Mouse (Mus musculus) macrophage (primary cell): Measurements from ENCODE around the gene 1700001O22Rik. TPM values are rescaled to one million over a fixed set of nuclear protein-coding genes. Genes with fewer than 3 reads are reported as not detected.
A peak's percentile ranks its signal among the peaks of the same experiment; 100 is the strongest.

Source experiments
- H3K27ac ChIP-seq: fragments of 350-480 bp; formaldehyde crosslinking; 2 replicates; pipeline ENCODE4 v1.9.0; 2021
- H3K36me3 ChIP-seq: fragments of 350-480 bp; formaldehyde crosslinking; 2 replicates; pipeline ENCODE4 v1.9.0; 2021; ENCODE audit errors: inconsistent target
- H3K4me3 ChIP-seq: fragments of 350-480 bp; formaldehyde crosslinking; 2 replicates; pipeline ENCODE4 v1.9.0; 2021; ENCODE audit errors: inconsistent target
- H3K79me2 ChIP-seq: fragments of 350-480 bp; formaldehyde crosslinking; 2 replicates; pipeline ENCODE4 v1.9.0; 2021; ENCODE audit errors: inconsistent target
- WGBS: methylation state at CpG from one replicate; pipeline ENCODE4 v1.1.7; 2026; ENCODE audit warnings: inconsistent platforms; ENCODE audit not compliant: missing documents; 5-methylcytosine and 5-hydroxymethylcytosine counted together
- polyA plus RNA-seq: library from polyadenylated mRNA; stranded (reverse); fragments of 250-400 nt; gene quantifications from 3 replicates; pipeline ENCODE4 v1.2.4, GENCODE M21; 2018; ENCODE audit warnings: inconsistent platforms

1700001O22Rik gene
- polyA plus RNA-seq, 1 experiment from 2014 or later: not detected

- Histone ChIP-seq H3K79me2 (no peaks in the 10 kb centered on the region), H3K36me3 (no peaks in the 10 kb centered on the region), H3K4me3 (no peak overlapping the region), H3K27ac (no peak overlapping the region)
- WGBS: 87% methylated on average over 4 of the region's 4 CpGs
Observed at GRCm38 (mm10) chr2:30778235-30778634, 25.2 kb downstream of the 1700001O22Rik start.

- H3K4me3 ChIP-seq: no peak overlapping the region
- no peaks in the 10 kb centered on the region for H3K36me3 ChIP-seq
- H3K79me2 ChIP-seq: no peaks in the 10 kb centered on the region
- 93% methylated on average over 3 of the region's 3 CpGs for WGBS
- H3K27ac ChIP-seq: no peak overlapping the region
Observed at GRCm38 (mm10) chr2:30777266-30777665, 26.2 kb downstream of the 1700001O22Rik start.

DNA sequence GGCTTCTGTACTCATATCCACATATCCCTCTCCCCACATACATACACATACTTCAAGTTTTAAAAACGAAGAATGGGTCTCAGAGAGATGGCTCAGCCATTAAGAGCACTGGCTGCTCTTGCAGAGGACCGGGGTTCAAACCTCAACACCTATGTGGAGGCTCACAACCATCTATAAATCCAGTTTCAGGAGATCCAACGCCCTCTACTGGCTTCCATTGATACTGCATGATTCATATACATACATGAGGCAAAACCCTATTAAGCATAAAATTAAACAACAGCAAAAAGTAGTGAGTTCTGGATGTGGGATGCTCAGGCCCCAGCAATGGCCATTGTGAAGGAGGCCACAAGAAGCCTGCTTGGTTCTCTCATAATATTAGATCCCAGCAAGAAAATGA, 27.5 kb downstream of the 1700001O22Rik start:
- WGBS: 58% methylated on average over 3 of the region's 3 CpGs

DNA sequence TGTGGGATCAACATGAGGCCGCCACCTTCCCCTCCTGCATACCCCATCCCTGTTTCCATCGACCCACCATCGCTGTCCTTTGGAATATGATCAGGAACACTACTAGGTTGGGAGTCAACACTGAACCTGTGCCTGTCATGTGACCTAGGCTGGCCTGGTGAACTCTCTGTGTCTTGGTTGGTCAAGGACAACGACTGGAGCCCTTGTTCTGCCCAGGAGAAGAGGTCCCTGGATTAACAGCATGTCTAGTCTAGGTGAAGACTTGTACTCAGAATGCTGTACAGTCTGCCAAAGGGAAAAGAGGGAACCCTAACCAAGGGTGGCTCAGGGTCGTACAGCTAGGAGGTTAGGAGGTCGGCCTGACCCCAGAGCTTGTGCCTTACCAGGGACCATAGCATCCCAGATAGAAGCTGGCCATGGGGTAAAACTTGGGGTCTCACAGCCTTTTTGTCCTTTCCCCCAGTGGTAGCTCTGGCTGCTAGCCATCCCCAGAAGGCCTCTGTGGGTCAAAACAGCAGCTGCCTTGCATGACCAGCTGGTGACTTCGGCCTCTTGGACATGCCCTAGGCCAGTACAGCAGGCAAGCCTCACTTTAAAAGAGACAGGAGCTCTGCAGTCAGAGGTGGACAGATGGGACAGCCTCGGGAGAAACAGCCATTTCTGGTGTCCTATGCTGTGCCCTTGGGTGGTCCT, 30.0 kb downstream of the 1700001O22Rik start:
- Histone ChIP-seq H3K4me3 (peak overlapping the region; percentile 36; the same call in 1 of the 2 replicates), H3K79me2 (no peaks in the 10 kb centered on the region), H3K27ac (peak overlapping the region; percentile 90), H3K36me3 (no peaks in the 10 kb centered on the region)
- 88% methylated on average over 8 of the region's 8 CpGs for WGBS

More for the DNA sequence above, 27.5 kb downstream of the 1700001O22Rik start:
- Histone ChIP-seq H3K79me2 (no peaks in the 10 kb centered on the region), H3K27ac (no peak overlapping the region), H3K4me3 (no peak overlapping the region), H3K36me3 (no peaks in the 10 kb centered on the region)

GRCm38 (mm10) chr2:30772581-30773312, 30.7 kb downstream of the 1700001O22Rik start:
- peak overlapping the region; percentile 90 for H3K27ac ChIP-seq
- peak overlapping the region; percentile 36; the same call in 1 of the 2 replicates for H3K4me3 ChIP-seq
- no peaks in the 10 kb centered on the region for H3K36me3 ChIP-seq
- H3K79me2 ChIP-seq: no peaks in the 10 kb centered on the region
- 26% methylated on average over 15 of the region's 15 CpGs for WGBS

DNA sequence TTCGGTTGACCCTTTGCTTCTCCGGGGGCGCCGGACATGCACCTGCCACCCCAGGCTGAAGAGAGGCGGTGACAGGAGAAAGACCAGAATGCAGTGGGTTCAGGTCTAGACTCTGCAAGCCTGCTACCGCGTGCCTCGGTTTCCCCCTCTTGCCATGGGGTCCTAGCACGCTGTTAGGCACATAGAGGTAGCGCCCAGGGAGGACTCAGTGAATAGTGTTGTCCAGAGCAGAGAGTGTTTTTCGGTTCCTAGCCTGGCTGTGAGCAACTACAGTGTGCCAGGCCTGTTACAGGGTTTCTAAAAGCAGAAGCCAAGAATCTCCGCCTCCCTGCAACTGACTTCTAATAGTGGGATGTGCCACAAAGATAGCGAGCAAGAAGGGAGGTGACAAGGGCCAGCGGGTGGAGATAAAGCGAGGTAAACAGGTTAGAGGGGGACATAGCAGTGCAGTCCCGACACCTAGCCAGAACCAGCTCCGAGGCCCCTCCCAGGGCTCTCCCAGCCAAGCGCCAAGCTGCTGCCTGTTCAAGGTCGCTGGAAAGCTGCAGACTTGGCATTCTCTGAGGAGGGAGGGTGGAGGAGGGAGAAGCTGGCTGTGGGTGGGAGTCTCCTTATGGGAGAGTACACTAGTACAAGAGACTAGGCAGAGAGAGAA, 31.5 kb downstream of the 1700001O22Rik start:
- H3K27ac ChIP-seq: peak overlapping the region; percentile 90
- peak overlapping the region; percentile 36 for H3K4me3 ChIP-seq

GRCm38 (mm10) chr2:30771368-30771805, 32.1 kb downstream of the 1700001O22Rik start:
- WGBS: 3% methylated on average over 51 of the region's 51 CpGs
- Histone ChIP-seq H3K27ac (peak overlapping the region; percentile 90), H3K79me2 (no peaks in the 10 kb centered on the region), H3K4me3 (peak overlapping the region; percentile 36; the same call in 1 of the 2 replicates), H3K36me3 (no peaks in the 10 kb centered on the region)

More for the DNA sequence above, 31.5 kb downstream of the 1700001O22Rik start:
- WGBS: 2% methylated on average over 19 of the region's 19 CpGs
- H3K79me2 ChIP-seq: no peaks in the 10 kb centered on the region
- H3K36me3 ChIP-seq: no peaks in the 10 kb centered on the region

- no peaks in the 10 kb centered on the region for H3K79me2 ChIP-seq
- no peak overlapping the region for H3K27ac ChIP-seq
- H3K36me3 ChIP-seq: no peaks in the 10 kb centered on the region
- WGBS: 26% methylated on average over 6 of the region's 6 CpGs
- H3K4me3 ChIP-seq: no peak overlapping the region
Observed at GRCm38 (mm10) chr2:30769187-30769586, 34.3 kb downstream of the 1700001O22Rik start.

DNA sequence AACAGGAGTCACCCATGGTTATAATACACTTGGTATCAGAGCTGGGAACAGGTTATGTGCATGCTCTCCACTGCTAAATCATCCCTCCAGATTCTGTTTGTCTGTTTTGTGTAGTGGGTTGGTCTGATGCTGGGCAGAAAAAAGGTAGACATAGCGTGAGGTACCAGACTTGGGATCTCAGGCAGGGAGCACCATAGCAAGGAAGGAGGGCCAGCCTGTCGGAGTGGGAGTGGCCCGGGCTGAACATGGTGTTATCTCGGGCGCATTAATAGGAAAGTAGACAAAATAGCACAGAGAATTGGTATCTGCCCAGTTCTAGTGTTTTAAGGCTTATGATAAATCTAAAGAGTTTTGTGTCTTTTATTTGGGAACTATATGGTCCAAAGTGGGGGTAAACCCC, 34.9 kb downstream of the 1700001O22Rik start:
- no peaks in the 10 kb centered on the region for H3K36me3 ChIP-seq
- no peak overlapping the region for H3K27ac ChIP-seq
- WGBS: 81% methylated on average over 5 of the region's 5 CpGs
- H3K79me2 ChIP-seq: no peaks in the 10 kb centered on the region
- no peak overlapping the region for H3K4me3 ChIP-seq

GRCm38 (mm10) chr2:30767626-30768240, 35.7 kb downstream of the 1700001O22Rik start:
- WGBS: 89% methylated on average over 7 of the region's 7 CpGs
- Histone ChIP-seq H3K4me3 (no peak overlapping the region), H3K27ac (no peak overlapping the region), H3K36me3 (no peaks in the 10 kb centered on the region), H3K79me2 (no peaks in the 10 kb centered on the region)

DNA sequence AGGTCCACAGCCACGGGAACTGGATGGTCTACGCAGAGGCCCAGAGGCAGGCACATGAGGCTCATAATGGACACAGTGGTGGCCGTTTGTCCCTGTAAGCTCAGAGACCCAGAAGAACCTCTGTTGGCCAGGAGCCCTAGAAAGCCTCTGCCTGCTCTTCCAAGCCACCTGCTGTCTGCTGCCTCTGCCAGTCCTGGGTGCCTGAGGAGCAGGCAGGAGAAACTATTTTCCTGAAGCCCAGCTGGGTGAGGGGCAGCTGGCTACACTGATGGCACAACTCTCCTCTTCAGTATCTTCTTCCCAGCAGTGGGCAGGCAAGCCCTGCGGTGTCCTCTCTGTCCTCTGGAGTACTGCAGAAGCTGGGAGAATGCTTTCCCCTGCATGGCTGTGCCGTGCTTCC, 37.0 kb downstream of the 1700001O22Rik start:
- no peak overlapping the region for H3K4me3 ChIP-seq
- WGBS: 84% methylated on average over 5 of the region's 5 CpGs
- no peaks in the 10 kb centered on the region for H3K36me3 ChIP-seq
- no peak overlapping the region for H3K27ac ChIP-seq
- H3K79me2 ChIP-seq: no peaks in the 10 kb centered on the region

DNA sequence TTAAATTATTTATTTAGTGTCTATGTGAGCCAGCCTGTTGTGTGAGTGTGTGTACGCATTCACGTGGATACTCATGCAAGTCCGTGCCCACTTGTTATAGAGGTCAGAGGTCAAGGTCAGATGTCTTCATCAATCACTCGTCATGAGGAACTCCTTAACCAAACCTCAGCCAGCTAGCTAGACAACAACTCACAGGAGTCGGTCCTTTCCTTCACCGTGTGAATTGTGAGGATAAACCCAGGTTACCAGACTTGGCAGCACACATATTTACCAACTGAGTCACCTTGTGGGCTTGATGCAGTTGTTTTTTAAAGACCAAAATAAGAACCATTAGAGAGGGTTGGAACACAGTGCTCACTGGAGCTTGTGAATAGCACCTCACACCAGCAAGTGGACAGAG, 42.8 kb downstream of the 1700001O22Rik start:
- H3K79me2 ChIP-seq: no peaks in the 10 kb centered on the region
- no peak overlapping the region for H3K4me3 ChIP-seq
- H3K27ac ChIP-seq: no peak overlapping the region
- H3K36me3 ChIP-seq: no peaks in the 10 kb centered on the region
- WGBS: 82% methylated on average over 6 of the region's 6 CpGs

DNA sequence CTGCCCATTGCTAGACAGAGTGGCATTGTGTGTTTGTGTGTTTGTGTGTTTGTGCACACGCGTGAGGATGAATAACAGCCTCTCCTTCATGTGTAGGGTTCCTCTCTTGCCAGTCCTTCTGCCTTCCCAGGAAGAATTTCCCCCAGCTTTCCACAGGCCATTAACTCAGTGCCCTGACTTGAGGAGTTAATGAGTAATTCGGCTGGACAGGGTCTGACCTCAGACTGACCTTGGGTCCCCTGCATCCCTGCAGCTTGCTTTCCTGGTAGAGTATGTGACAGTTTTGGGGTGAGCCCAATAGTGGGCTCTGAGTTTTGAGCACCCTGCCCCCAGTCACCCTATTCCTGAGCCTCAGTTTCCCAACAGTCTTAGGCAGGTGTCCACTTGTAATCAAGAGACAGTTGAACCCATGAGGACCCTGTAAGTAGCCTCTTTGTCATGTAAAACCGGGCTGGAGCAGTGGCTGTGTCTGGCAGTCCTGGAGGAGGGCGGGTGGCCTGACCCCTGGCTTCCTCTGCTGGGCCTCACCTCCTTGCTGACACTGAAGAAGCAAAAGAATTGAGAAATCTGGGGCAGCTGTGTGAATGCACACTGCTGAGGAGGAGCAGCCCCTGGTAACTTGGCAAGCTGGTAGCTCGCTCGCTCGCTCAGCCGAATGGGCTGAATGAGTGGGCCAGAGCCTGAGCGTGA, 43.5 kb downstream of the 1700001O22Rik start:
- Histone ChIP-seq H3K36me3 (no peaks in the 10 kb centered on the region), H3K4me3 (no peak overlapping the region), H3K79me2 (no peaks in the 10 kb centered on the region), H3K27ac (no peak overlapping the region)
- 94% methylated on average over 10 of the region's 10 CpGs for WGBS

- H3K4me3 ChIP-seq: no peak overlapping the region
- WGBS: 98% methylated on average over 4 of the region's 4 CpGs
- H3K27ac ChIP-seq: no peak overlapping the region
Observed at GRCm38 (mm10) chr2:30759442-30759841, 44.0 kb downstream of the 1700001O22Rik start.

More at GRCm38 (mm10) chr2:30759442-30759841, 44.0 kb downstream of the 1700001O22Rik start:
- Histone ChIP-seq H3K36me3 (no peaks in the 10 kb centered on the region), H3K79me2 (no peaks in the 10 kb centered on the region)
